Mouse (Mus musculus) kidney, postnatal 0 days (tissue): ENCODE data around the gene Plekhm3. TPM values are rescaled to one million over a fixed set of nuclear protein-coding genes. Genes with fewer than 3 reads are reported as not detected.
A peak's percentile ranks its signal among the peaks of the same experiment; 100 is the strongest.

Experiments used
- ATAC-seq: fragments of 200-750 bp; cut with Nextera tagmentation; replicated peaks from 2 replicates; pipeline ENCODE4 v1.8.0; 2017; ENCODE audit warnings: low read depth, moderate number of reproducible peaks, moderate TSS enrichment, moderate library complexity; ENCODE audit not compliant: low FRiP score
- DNase-seq: peaks from one replicate; pipeline ENCODE4 v3.0.0-alpha.2; 2016; ENCODE audit warnings: low spot score
- H3K27ac ChIP-seq: fragments of 300-500 bp; sonication (generic); 2 replicates; pipeline ENCODE4 v1.5.1; 2014; ENCODE audit warnings: mild to moderate bottlenecking
- H3K27me3 ChIP-seq: fragments of 300-500 bp; sonication (generic); 2 replicates; pipeline ENCODE4 v1.6.1; 2014; ENCODE audit warnings: low read length, mixed read lengths; ENCODE audit not compliant: insufficient read depth
- H3K36me3 ChIP-seq: fragments of 300-500 bp; sonication (generic); 2 replicates; pipeline ENCODE4 v1.6.1; 2014; ENCODE audit warnings: low read length, mixed read lengths; ENCODE audit not compliant: insufficient read depth
- H3K4me1 ChIP-seq: fragments of 300-500 bp; sonication (generic); replicated peaks from 2 replicates; pipeline ENCODE4 v1.6.1; 2014; ENCODE audit warnings: antibody characterized with exemption, low read length, mixed read lengths; ENCODE audit not compliant: insufficient read depth
- H3K4me2 ChIP-seq: fragments of 300-500 bp; sonication (generic); 2 replicates; pipeline ENCODE4 v1.6.1; 2014; ENCODE audit warnings: mild to moderate bottlenecking, low read length, moderate library complexity, mixed read lengths
- H3K4me3 ChIP-seq: fragments of 300-500 bp; sonication (generic); replicated peaks from 2 replicates; pipeline ENCODE4 v1.5.1; 2014; ENCODE audit warnings: low read depth, low read length
- H3K9ac ChIP-seq: fragments of 300-500 bp; sonication (generic); 2 replicates; pipeline ENCODE4 v1.6.1; 2014; ENCODE audit warnings: low read depth, low read length
- H3K9me3 ChIP-seq: fragments of 300-500 bp; sonication (generic); replicated peaks from 2 replicates; pipeline ENCODE4 v1.6.1; 2016; ENCODE audit warnings: low read length, inconsistent platforms, mixed read lengths
- CTCF ChIP-seq: IDR thresholded peaks from 2 replicates; pipeline ENCODE4 v1.5.1; 2016; ENCODE audit warnings: antibody characterized with exemption, low read depth, mild to moderate bottlenecking, moderate library complexity
- WGBS: fragments of 180-500 bp; shearing (Covaris S2); extraction: QIAGEN DNeasy Blood & Tissue Kit; methylation state at CpG from one replicate; pipeline ENCODE4 v1.1.7; 2014; 5-methylcytosine and 5-hydroxymethylcytosine counted together
- polyA plus RNA-seq: library from polyadenylated mRNA; unstranded; fragments of >200 nt; fragmentation: Nextera tagmentation; extraction: Ambion mirVana; gene quantifications from 2 replicates; pipeline ENCODE4 v1.2.1, GENCODE M21; 2015

The Plekhm3 gene
- polyA plus RNA-seq, 1 experiment from 2014 or later, result 4.0 TPM

DNA sequence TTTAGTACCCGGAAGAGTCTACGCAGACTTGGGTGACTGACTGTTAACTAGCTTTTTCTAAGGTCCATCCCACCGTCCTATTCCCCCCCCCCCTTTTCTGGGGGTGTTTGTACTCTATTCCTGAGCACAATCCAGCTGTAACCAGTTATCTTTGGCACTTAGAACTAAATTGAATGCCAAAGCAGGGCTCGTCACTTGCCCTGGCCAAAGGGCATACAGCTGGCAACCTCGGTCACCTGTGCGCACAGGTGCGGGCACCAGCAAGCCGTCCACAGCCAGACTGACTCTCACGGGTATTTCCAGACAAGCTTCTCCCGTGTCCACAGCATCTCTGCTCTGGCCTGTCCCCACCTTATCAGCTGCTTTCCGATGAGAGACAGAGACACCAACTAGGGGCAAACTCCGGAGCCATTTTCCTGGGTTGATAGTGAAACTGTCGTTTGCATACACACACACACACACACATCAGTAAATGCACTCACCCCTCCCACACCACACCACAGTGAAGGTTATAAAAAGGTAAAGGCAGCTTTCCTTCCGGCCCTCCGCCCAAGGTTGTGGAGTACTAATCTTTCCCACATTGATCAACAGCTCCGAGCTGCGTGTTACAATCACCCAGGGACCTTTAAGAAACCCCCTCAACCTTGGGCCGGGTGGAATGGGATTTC, 213.7 kb downstream of the Plekhm3 start:
- Histone ChIP-seq H3K4me2 (no peak overlapping the region), H3K4me3 (no peak overlapping the region), H3K9ac (no peak overlapping the region), H3K36me3 (no peaks in the 10 kb centered on the region), H3K27ac (no peak overlapping the region), H3K9me3 (no peaks in the 10 kb centered on the region), H3K4me1 (peaks cover 9% of the 10 kb centered on the region; the same call in 1 of the 2 replicates), H3K27me3 (no peaks in the 10 kb centered on the region)
- no peak for TF ChIP-seq CTCF
- ATAC-seq (no peak), DNase-seq (no peak)
- WGBS, result 82% methylated on average over 18 of the region's 18 CpGs

- H3K9me3 ChIP-seq, result no peaks in the 10 kb centered on the region
- no peak for ATAC-seq
- peak overlapping the region; percentile 77 for H3K4me3 ChIP-seq
- TF ChIP-seq CTCF, result no peak
- WGBS, result 0% methylated on average over 14 of the region's 14 CpGs
- 0 out of 2 replicates have a peak overlapping the region, but pooled peaks have one; percentile 39 for H3K9ac ChIP-seq
- peak; percentile 50 for DNase-seq
- H3K4me1 ChIP-seq, result peaks cover 17% of the 10 kb centered on the region; the same call in 1 of the 2 replicates
- H3K27me3 ChIP-seq, result peaks cover 3% of the 10 kb centered on the region; the same call in 1 of the 2 replicates
- peak overlapping the region; percentile 88 for H3K27ac ChIP-seq
- no peaks in the 10 kb centered on the region for H3K36me3 ChIP-seq
- peak overlapping the region; percentile 94 for H3K4me2 ChIP-seq
Observed at GRCm38 (mm10) chr1:64738661-64739082, 218.0 kb downstream of the Plekhm3 start.

DNA sequence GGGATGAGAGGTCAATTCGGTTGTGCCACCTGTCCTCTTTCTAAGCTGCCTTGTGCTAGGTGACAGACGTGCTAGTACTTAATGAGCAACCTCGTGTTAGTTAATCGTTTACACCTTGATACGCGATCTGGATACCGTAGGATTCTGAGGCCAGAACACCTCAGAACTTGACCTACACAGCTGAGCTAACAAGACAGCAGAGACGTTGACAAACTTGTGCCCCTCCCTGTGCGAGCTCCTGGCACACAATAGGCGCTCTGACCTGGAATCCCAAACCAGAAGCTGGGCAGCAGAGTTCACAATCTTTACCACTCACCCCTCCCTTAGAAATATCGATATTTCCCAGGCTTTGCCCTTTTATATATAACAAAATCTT, 218.5 kb downstream of the Plekhm3 start:
- Histone ChIP-seq H3K27ac (peak overlapping the region; percentile 88), H3K4me3 (peak overlapping the region; percentile 77), H3K36me3 (no peaks in the 10 kb centered on the region), H3K4me2 (peak overlapping the region; percentile 94), H3K27me3 (peaks cover 3% of the 10 kb centered on the region; the same call in 1 of the 2 replicates), H3K9ac (0 out of 2 replicates have a peak overlapping the region, but pooled peaks have one; percentile 39), H3K4me1 (peaks cover 17% of the 10 kb centered on the region; the same call in 1 of the 2 replicates), H3K9me3 (no peaks in the 10 kb centered on the region)
- TF ChIP-seq CTCF, result no peak
- ATAC-seq, result peak; percentile 58
- WGBS, result under 1% methylated on average over 11 of the region's 11 CpGs
- no peak for DNase-seq

- DNase-seq (peak; percentile 99), ATAC-seq (peak; percentile 96)
- Histone ChIP-seq H3K36me3 (no peaks in the 10 kb centered on the region), H3K9ac (peak within 1 kb of the TSS; percentile 77), H3K4me3 (peak within 1 kb of the TSS; percentile 77), H3K27me3 (peaks cover 3% of the 10 kb centered on the region; the same call in 1 of the 2 replicates), H3K4me2 (peak within 1 kb of the TSS; percentile 94), H3K27ac (peak within 1 kb of the TSS; percentile 88), H3K4me1 (peaks cover 17% of the 10 kb centered on the region; the same call in 1 of the 2 replicates), H3K9me3 (no peaks in the 10 kb centered on the region)
- peak; percentile 52 for TF ChIP-seq CTCF
- WGBS, result under 1% methylated on average over 54 of the region's 73 CpGs
Observed at GRCm38 (mm10) chr1:64737502-64738179, 219.0 kb downstream of the Plekhm3 start, which contains the start of gene Fzd5. Gene Fzd5, minus strand, starts transcription at chr1:64737751.

DNA sequence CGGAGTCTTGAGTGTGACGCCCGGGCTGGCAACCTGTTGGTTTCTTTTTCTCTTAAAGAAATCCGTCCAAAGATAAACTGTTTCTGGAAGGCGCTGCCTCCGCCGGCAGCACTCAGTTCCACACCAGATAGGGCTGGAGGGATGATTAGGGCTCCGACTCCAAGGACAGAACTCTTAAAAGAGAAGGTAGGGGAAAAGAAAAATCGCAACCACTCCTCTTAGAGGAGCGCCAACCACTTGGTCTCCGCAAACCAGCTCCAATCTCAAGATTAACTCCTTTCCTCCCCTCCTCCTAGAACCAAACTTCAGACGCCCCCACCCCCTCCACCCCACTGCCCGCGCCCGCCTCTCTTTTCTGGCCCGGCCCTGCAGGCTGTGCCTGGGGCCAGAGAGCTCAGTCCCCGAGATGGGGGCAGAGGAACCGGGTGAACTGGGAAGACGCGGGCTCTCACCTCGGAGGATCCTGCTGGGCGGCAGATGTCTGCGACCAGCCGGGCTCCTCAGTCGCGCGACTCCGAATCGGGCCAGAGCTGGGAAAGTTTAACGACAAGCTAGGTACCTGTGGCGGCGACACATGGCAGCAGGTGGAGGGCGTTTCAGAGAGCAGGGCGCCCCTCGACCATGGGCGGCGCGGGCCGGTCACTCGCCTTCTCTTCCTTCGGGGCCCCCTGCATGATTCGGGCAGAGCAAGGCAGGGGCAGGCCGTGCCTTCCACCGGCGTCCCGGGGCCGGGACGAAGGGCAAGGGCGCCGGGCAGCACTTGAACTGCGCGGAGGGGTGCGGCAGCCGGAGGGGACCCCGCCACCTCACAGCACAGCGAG, 219.7 kb downstream of the Plekhm3 start:
- H3K9ac ChIP-seq, result peak overlapping the region; percentile 77
- peak overlapping the region; percentile 88 for H3K27ac ChIP-seq
- DNase-seq, result peak; percentile 39
- no peaks in the 10 kb centered on the region for H3K36me3 ChIP-seq
- peak; percentile 3 for ATAC-seq
- no peak for TF ChIP-seq CTCF
- H3K4me2 ChIP-seq, result peak overlapping the region; percentile 94
- WGBS, result under 1% methylated on average over 52 of the region's 56 CpGs
- H3K9me3 ChIP-seq, result no peaks in the 10 kb centered on the region
- peaks cover 3% of the 10 kb centered on the region; the same call in 1 of the 2 replicates for H3K27me3 ChIP-seq
- peaks cover 17% of the 10 kb centered on the region; the same call in 1 of the 2 replicates for H3K4me1 ChIP-seq
- H3K4me3 ChIP-seq, result peak overlapping the region; percentile 77

Other genes starting within 250 kb of the Plekhm3 start
- gene Fzd5, start 219.1 kb downstream of the Plekhm3 start, polyA plus RNA-seq, result 1.9 and 2.5 TPM in 2 replicates
- gene Akr1cl, start 75.9 kb upstream of the Plekhm3 start, polyA plus RNA-seq, result 0.11 TPM in 1 of 2 replicates, not detected in the other
- 0.33 TPM in 1 of 2 replicates, not detected in the other for gene Cryge, start 94.3 kb upstream of the Plekhm3 start, polyA plus RNA-seq
- gene Crygd, start 106.6 kb upstream of the Plekhm3 start, polyA plus RNA-seq, result not detected in 2 replicates
- not detected in 2 replicates for gene Crygc, start 116.9 kb upstream of the Plekhm3 start, polyA plus RNA-seq
- gene Crygb, start 125.5 kb upstream of the Plekhm3 start, polyA plus RNA-seq, result not detected in 2 replicates
- gene Cryga, start 146.5 kb upstream of the Plekhm3 start, polyA plus RNA-seq, result not detected in 2 replicates
- gene Gm28845, start 162.7 kb upstream of the Plekhm3 start, polyA plus RNA-seq, result not detected in 2 replicates
- 3.3 and 3.9 TPM in 2 replicates for gene D630023F18Rik, start 166.4 kb upstream of the Plekhm3 start, polyA plus RNA-seq
- gene Idh1, start 229.7 kb upstream of the Plekhm3 start, polyA plus RNA-seq, result 292 and 296 TPM in 2 replicates
- gene Pikfyve, start 229.9 kb upstream of the Plekhm3 start, polyA plus RNA-seq, result 9.2 and 9.8 TPM in 2 replicates